Mouse (Mus musculus) liver, postnatal 0 days (tissue): ENCODE results near the gene Notch4.

Experiments used
- CTCF ChIP-seq: sonication (generic); IDR thresholded peaks from 2 replicates; pipeline ENCODE4 v1.5.1; 2016; ENCODE audit warnings: antibody characterized with exemption, low read depth
- EP300 ChIP-seq: IDR thresholded peaks from 2 replicates; pipeline ENCODE4 v1.6.1; 2016; ENCODE audit warnings: antibody characterized with exemption, low read depth, mild to moderate bottlenecking

- TF ChIP-seq CTCF (no peak), EP300 (no peak)
Observed at GRCm38 (mm10) chr17:34604061-34604508, 40.0 kb downstream of the Notch4 start, which contains the start of gene Agpat1.
